Mouse (Mus musculus) stomach, embryonic 14.5 days (tissue): Measurements from ENCODE around the gene Mrtfb. TPM values are rescaled to one million over a fixed set of nuclear protein-coding genes. Genes with fewer than 3 reads are reported as not detected.

ENCODE experiments used
- ATAC-seq: fragments of 200-750 bp; cut with Nextera tagmentation; 2 replicates; pipeline ENCODE4 v1.8.0; 2017; ENCODE audit warnings: low read depth, moderate TSS enrichment; ENCODE audit not compliant: insufficient number of reproducible peaks, insufficient read depth, low FRiP score
- H3K27ac ChIP-seq: fragments of 300-500 bp; sonication (generic); 2 replicates; pipeline ENCODE4 v1.5.1; 2014; ENCODE audit warnings: mild to moderate bottlenecking, low read length, moderate library complexity, mixed read lengths
- H3K27me3 ChIP-seq: fragments of 300-500 bp; sonication (generic); 2 replicates; pipeline ENCODE4 v1.6.1; 2014; ENCODE audit warnings: low read length, control low read depth, mixed read lengths; ENCODE audit not compliant: control insufficient read depth, insufficient read depth
- H3K36me3 ChIP-seq: fragments of 300-500 bp; sonication (generic); 2 replicates; pipeline ENCODE4 v1.6.1; 2014; ENCODE audit warnings: mild to moderate bottlenecking, control low read depth, low read length, moderate library complexity, mixed read lengths; ENCODE audit not compliant: control insufficient read depth, insufficient read depth
- H3K4me1 ChIP-seq: fragments of 300-500 bp; sonication (generic); 2 replicates; pipeline ENCODE4 v1.6.1; 2014; ENCODE audit warnings: low read length, control low read depth, mixed read lengths; ENCODE audit not compliant: control insufficient read depth, insufficient read depth
- H3K4me2 ChIP-seq: fragments of 300-500 bp; sonication (generic); replicated peaks from 2 replicates; pipeline ENCODE4 v1.6.1; 2014; ENCODE audit warnings: low read depth, low read length, control low read depth
- H3K4me3 ChIP-seq: fragments of 300-500 bp; sonication (generic); 2 replicates; pipeline ENCODE4 v1.5.1; 2014; ENCODE audit warnings: low read depth, low read length, control low read depth
- H3K9ac ChIP-seq: fragments of 300-500 bp; sonication (generic); replicated peaks from 2 replicates; pipeline ENCODE4 v1.6.1; 2014; ENCODE audit warnings: low read depth, mild to moderate bottlenecking, control low read depth, low read length, moderate library complexity, mixed read lengths
- H3K9me3 ChIP-seq: fragments of 300-500 bp; sonication (generic); 2 replicates; pipeline ENCODE4 v1.6.1; 2016; ENCODE audit warnings: low read depth, low read length, control low read depth; ENCODE audit not compliant: control insufficient read depth
- WGBS: fragments of 180-500 bp; shearing (Covaris S2); extraction: QIAGEN DNeasy Blood & Tissue Kit; methylation state at CpG from one replicate; pipeline ENCODE4 v1.1.7; 2014; 5-methylcytosine and 5-hydroxymethylcytosine counted together
- polyA plus RNA-seq: library from polyadenylated mRNA; unstranded; fragments of >200 nt; fragmentation: Nextera tagmentation; extraction: Ambion mirVana; gene quantifications from 2 replicates; pipeline ENCODE4 v1.2.1, GENCODE M21; 2014

Mrtfb gene
- polyA plus RNA-seq, 1 experiment from 2014 or later = 33.3 TPM

DNA sequence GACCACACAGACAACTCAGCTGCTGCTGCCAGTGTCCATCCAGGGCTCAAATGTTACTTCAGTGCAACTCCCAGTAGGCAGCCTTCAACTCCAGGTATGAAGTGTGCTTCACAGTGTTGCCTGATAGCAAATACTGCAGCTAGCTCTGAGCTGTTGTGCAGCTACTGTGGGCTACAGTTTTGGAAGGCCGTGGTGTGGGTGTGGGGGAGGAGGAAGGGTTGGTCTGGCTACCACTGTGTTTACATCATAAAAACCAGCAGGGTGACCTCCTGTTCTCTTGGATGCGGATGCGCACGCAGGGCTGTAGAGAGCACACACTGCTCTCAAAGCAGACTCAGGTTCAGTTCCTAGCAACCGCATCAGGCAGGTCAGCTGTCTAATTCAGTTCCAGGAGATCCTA, 145.3 kb downstream of the Mrtfb start:
- Histone ChIP-seq H3K9ac (no peak overlapping the region), H3K4me3 (no peak overlapping the region), H3K4me2 (no peak overlapping the region), H3K36me3 (peaks cover 78% of the 10 kb centered on the region), H3K27ac (no peak overlapping the region), H3K9me3 (no peaks in the 10 kb centered on the region), H3K27me3 (no peaks in the 10 kb centered on the region), H3K4me1 (no peaks in the 10 kb centered on the region)
- no peak for ATAC-seq
- 72% methylated on average over 5 of the region's 5 CpGs for WGBS

DNA sequence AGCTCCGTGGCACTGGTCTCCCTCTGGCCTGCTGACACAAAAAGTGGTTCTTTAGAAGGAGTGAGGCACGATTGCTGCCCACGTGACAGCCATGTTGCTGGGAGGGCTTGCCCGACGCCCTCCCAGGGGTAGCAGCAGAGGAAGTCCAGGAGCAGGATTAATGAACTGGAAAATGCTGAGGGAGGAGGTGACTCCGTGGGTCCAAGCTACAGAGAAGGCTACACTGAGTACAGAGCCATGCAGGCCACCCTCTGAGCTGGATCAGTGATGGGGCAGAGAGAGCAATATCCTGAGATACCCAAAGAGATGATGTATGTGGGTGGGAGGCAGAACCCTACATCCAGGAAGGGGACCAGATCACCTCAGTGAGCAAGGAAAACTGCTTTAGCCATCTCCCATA, 148.4 kb downstream of the Mrtfb start:
- Histone ChIP-seq H3K4me1 (no peaks in the 10 kb centered on the region), H3K4me2 (no peak overlapping the region), H3K4me3 (no peak overlapping the region), H3K27me3 (no peaks in the 10 kb centered on the region), H3K27ac (no peak overlapping the region), H3K9me3 (no peaks in the 10 kb centered on the region), H3K36me3 (peaks cover 72% of the 10 kb centered on the region), H3K9ac (no peak overlapping the region)
- WGBS = 85% methylated on average over 6 of the region's 6 CpGs
- ATAC-seq = no peak

GRCm38 (mm10) chr16:13405403-13405802, 149.1 kb downstream of the Mrtfb start:
- Histone ChIP-seq H3K4me1 (no peaks in the 10 kb centered on the region), H3K9me3 (0 out of 2 replicates have a peak, but pooled peaks cover under 1% of the 10 kb centered on the region), H3K4me2 (no peak overlapping the region), H3K4me3 (no peak overlapping the region), H3K27ac (no peak overlapping the region), H3K9ac (no peak overlapping the region), H3K27me3 (no peaks in the 10 kb centered on the region), H3K36me3 (peaks cover 71% of the 10 kb centered on the region)
- no peak for ATAC-seq
- WGBS = 91% methylated on average over 2 of the region's 2 CpGs

DNA sequence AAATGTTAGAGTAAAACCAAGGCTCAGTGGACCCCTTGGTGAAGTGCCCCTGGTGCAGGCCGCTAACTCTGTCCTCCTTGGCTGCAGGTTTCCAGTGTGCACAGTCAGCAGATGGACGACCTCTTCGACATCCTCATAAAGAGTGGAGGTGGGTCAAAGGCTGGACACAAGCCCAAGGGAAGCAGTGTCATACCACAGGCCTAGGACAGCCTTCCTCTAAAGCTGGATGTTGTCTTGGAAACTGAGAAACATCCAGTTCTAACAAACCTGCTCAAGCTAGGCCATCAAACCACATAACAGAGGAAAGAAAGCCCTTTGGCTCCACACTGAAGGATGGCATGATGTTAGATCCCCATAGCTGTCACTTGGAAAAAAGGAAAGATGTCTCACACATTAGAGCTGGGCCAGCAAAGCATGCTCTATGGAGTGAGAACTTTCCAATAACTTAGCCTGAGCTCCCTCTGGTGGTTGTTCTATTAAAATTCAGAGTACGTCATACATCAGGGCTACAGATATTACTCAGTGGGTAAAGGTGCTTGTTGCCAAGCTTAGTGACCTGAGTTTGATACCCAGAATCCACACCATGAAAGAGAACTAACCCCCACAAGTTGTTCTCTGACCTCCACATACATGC, 153.4 kb downstream of the Mrtfb start:
- Histone ChIP-seq H3K4me1 (no peaks in the 10 kb centered on the region), H3K36me3 (peaks cover 54% of the 10 kb centered on the region), H3K27me3 (no peaks in the 10 kb centered on the region), H3K9ac (no peak overlapping the region), H3K4me3 (no peak overlapping the region), H3K27ac (no peak overlapping the region), H3K9me3 (0 out of 2 replicates have a peak, but pooled peaks cover 4% of the 10 kb centered on the region), H3K4me2 (no peak overlapping the region)
- no peak for ATAC-seq
- 78% methylated on average over 4 of the region's 4 CpGs for WGBS

DNA sequence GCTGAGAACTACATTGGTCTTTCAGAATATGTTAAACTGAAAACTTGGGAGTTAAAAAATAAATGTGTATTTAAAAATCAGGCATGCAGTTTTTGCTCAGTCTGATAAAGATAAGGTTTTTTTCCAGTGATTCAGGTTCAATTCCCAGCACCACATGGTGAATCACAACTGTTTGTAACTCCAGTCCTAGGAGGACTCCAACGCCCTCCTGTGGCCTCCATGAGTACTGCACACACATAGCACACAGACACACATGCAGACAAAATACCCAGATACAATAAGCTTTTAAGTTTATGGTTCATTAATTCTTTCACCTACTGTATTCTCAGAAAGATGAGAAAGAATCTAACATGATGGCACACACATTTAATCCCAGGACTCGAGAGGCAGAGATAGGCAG, 154.5 kb downstream of the Mrtfb start:
- no peak for ATAC-seq
- Histone ChIP-seq H3K9me3 (0 out of 2 replicates have a peak, but pooled peaks cover 4% of the 10 kb centered on the region), H3K4me1 (no peaks in the 10 kb centered on the region), H3K4me2 (no peak overlapping the region), H3K27me3 (no peaks in the 10 kb centered on the region), H3K4me3 (no peak overlapping the region), H3K9ac (no peak overlapping the region), H3K27ac (no peak overlapping the region), H3K36me3 (peaks cover 42% of the 10 kb centered on the region)
- 83% methylated on average over 2 of the region's 2 CpGs for WGBS

- no peak overlapping the region for H3K4me2 ChIP-seq
- ATAC-seq = no peak
- H3K9ac ChIP-seq = no peak overlapping the region
- 0 out of 2 replicates have a peak, but pooled peaks cover 4% of the 10 kb centered on the region for H3K9me3 ChIP-seq
- WGBS = 95% methylated on average over 4 of the region's 4 CpGs
- H3K4me3 ChIP-seq = no peak overlapping the region
- no peak overlapping the region for H3K27ac ChIP-seq
- peaks cover 37% of the 10 kb centered on the region for H3K36me3 ChIP-seq
- no peaks in the 10 kb centered on the region for H3K4me1 ChIP-seq
- H3K27me3 ChIP-seq = no peaks in the 10 kb centered on the region
These were observed 155.2 kb downstream of the Mrtfb start for GRCm38 (mm10) chr16:13411531-13411930.

- WGBS = 87% methylated on average over 7 of the region's 7 CpGs
- peaks cover 23% of the 10 kb centered on the region for H3K36me3 ChIP-seq
- H3K27ac ChIP-seq = no peak overlapping the region
- no peak overlapping the region for H3K4me2 ChIP-seq
- ATAC-seq = no peak
- no peak overlapping the region for H3K9ac ChIP-seq
- no peaks in the 10 kb centered on the region for H3K27me3 ChIP-seq
- H3K9me3 ChIP-seq = 0 out of 2 replicates have a peak, but pooled peaks cover 4% of the 10 kb centered on the region
- H3K4me1 ChIP-seq = no peaks in the 10 kb centered on the region
- no peak overlapping the region for H3K4me3 ChIP-seq
These were observed 158.3 kb downstream of the Mrtfb start for GRCm38 (mm10) chr16:13414566-13414965.

- 83% methylated on average over 4 of the region's 4 CpGs for WGBS
- no peak for ATAC-seq
- H3K9ac ChIP-seq = no peak overlapping the region
These were observed 158.7 kb downstream of the Mrtfb start for GRCm38 (mm10) chr16:13414972-13415371.

GRCm38 (mm10) chr16:13415465-13415864, 159.2 kb downstream of the Mrtfb start:
- H3K36me3 ChIP-seq = peaks cover 19% of the 10 kb centered on the region
- H3K27me3 ChIP-seq = no peaks in the 10 kb centered on the region
- H3K9ac ChIP-seq = no peak overlapping the region
- H3K4me3 ChIP-seq = no peak overlapping the region
- no peak for ATAC-seq
- no peaks in the 10 kb centered on the region for H3K4me1 ChIP-seq
- WGBS = 94% methylated on average over 6 of the region's 6 CpGs
- H3K4me2 ChIP-seq = no peak overlapping the region
- H3K27ac ChIP-seq = no peak overlapping the region
- H3K9me3 ChIP-seq = 0 out of 2 replicates have a peak, but pooled peaks cover 3% of the 10 kb centered on the region

More at GRCm38 (mm10) chr16:13414972-13415371, 158.7 kb downstream of the Mrtfb start:
- Histone ChIP-seq H3K27me3 (no peaks in the 10 kb centered on the region), H3K4me3 (no peak overlapping the region), H3K4me2 (no peak overlapping the region), H3K4me1 (no peaks in the 10 kb centered on the region), H3K36me3 (peaks cover 21% of the 10 kb centered on the region), H3K27ac (no peak overlapping the region), H3K9me3 (0 out of 2 replicates have a peak, but pooled peaks cover 4% of the 10 kb centered on the region)
